Mouse (Mus musculus) Patski (cell line): Measurements from ENCODE around the gene Ip6k2. TPM values are rescaled to one million over a fixed set of nuclear protein-coding genes. Genes with fewer than 3 reads are reported as not detected.

Experiments
- ATAC-seq: fragments of 100-300 bp; one replicate; pipeline ENCODE4 v1.8.0; 2021
- CTCF ChIA-PET: fragments of 350-600 bp; sonication (Branson Sonifier 250); formaldehyde crosslinking; loops from one replicate; lab custom pipeline; 2022; ENCODE audit warnings: inconsistent platforms; lab: Charles Lee
- POLR2A ChIA-PET: fragments of 350-600 bp; sonication (Branson Sonifier 250); formaldehyde crosslinking; loops from one replicate; lab custom pipeline; 2022; ENCODE audit warnings: antibody characterized with exemption, inconsistent platforms; lab: Charles Lee
- DNase-seq: peaks from one replicate; pipeline ENCODE4 v3.0.0-alpha.2; 2011; ENCODE audit warnings: low read depth, low spot score
- H3K27me3 ChIP-seq: fragments of 371-371 bp; one replicate; pipeline ENCODE4 v1.5.1; 2021
- CTCF ChIP-seq: fragments of 100-300 bp; IDR thresholded peaks from one replicate; pipeline ENCODE4 v1.5.1; 2021
- in situ Hi-C: fragments of 300-500 bp; cut with MboI; formaldehyde crosslinking; loops from 3 replicates; pipeline ENCODE4 v1.11.1; 2018; ENCODE audit warnings: low pct_unique_long_range_greater_than_20kb, mixed read lengths
- polyA plus RNA-seq: library from polyadenylated mRNA; unstranded; gene quantifications from one replicate; pipeline ENCODE4 v1.2.3, GENCODE M21; 2021

Gene Ip6k2
- polyA plus RNA-seq, 1 experiment from 2014 or later, result 89.9 TPM

GRCm38 (mm10) chr9:108809723-108810122 is 26.1 kb downstream of the Ip6k2 start:
- H3K27me3 ChIP-seq, result no peaks in the 10 kb centered on the region
- ChIA-PET CTCF (interaction anchor here (1.5 to 1.7 kb wide), 2 partner anchors 8 to 50 kb away, joined by 3 to 4 read pairs; no protein-coding TSS in a partner anchor), POLR2A (interaction anchor here (1.0 to 2.0 kb wide), 3 partner anchors 8 to 24 kb away, joined by 3 to 7 read pairs (median 6); no protein-coding TSS in a partner anchor)
- TF ChIP-seq CTCF, result no peak
- DNase-seq (no peak), ATAC-seq (no peak)
- in situ Hi-C loops, result no loop called here

GRCm38 (mm10) chr9:108810516-108810915 is 26.9 kb downstream of the Ip6k2 start:
- in situ Hi-C loops, result no loop called here
- ChIA-PET POLR2A (interaction anchor here (1.9 to 2.0 kb wide), 2 partner anchors 16 to 25 kb away, joined by 6 to 7 read pairs; no protein-coding TSS in a partner anchor), CTCF (no interaction called here)
- ATAC-seq (no peak), DNase-seq (no peak)
- no peaks in the 10 kb centered on the region for H3K27me3 ChIP-seq
- TF ChIP-seq CTCF, result no peak

GRCm38 (mm10) chr9:108815557-108815956 is 32.0 kb downstream of the Ip6k2 start:
- H3K27me3 ChIP-seq, result no peaks in the 10 kb centered on the region
- DNase-seq, result no peak
- ATAC-seq, result no peak
- CTCF ChIA-PET, result no interaction called here
- no peak for TF ChIP-seq CTCF
- in situ Hi-C loops, result no loop called here
- POLR2A ChIA-PET, result no interaction called here

- ATAC-seq, result peak; percentile 35
- no peak for DNase-seq
- in situ Hi-C loops, result no loop called here
- no peak for TF ChIP-seq CTCF
- CTCF ChIA-PET, result interaction anchor here (0.7 to 1.7 kb wide), 6 partner anchors 12 to 71 kb away, joined by 3 to 6 read pairs (median 4); partner anchors contain the start of gene Nckipsd
- peaks cover 13% of the 10 kb centered on the region for H3K27me3 ChIP-seq
- POLR2A ChIA-PET, result no interaction called here
Observed at GRCm38 (mm10) chr9:108819495-108819894, 35.9 kb downstream of the Ip6k2 start.

- peaks cover 18% of the 10 kb centered on the region for H3K27me3 ChIP-seq
- ChIA-PET POLR2A (no interaction called here), CTCF (interaction anchor here (1.0 to 1.7 kb wide), 4 partner anchors 12 to 72 kb away, joined by 3 to 6 read pairs (median 5); partner anchors contain the start of gene Nckipsd)
- in situ Hi-C loops, result no loop called here
- DNase-seq (no peak), ATAC-seq (no peak)
- no peak for TF ChIP-seq CTCF
Observed at GRCm38 (mm10) chr9:108820077-108820476, 36.5 kb downstream of the Ip6k2 start.

GRCm38 (mm10) chr9:108824144-108824685 is 40.6 kb downstream of the Ip6k2 start:
- ChIA-PET POLR2A (no interaction called here), CTCF (no interaction called here)
- in situ Hi-C loops, result no loop called here
- peaks cover 44% of the 10 kb centered on the region for H3K27me3 ChIP-seq
- TF ChIP-seq CTCF, result no peak
- DNase-seq (no peak), ATAC-seq (no peak)

- POLR2A ChIA-PET, result no interaction called here
- DNase-seq (no peak), ATAC-seq (no peak)
- CTCF ChIA-PET, result no interaction called here
- in situ Hi-C loops, result no loop called here
- peaks cover 51% of the 10 kb centered on the region for H3K27me3 ChIP-seq
- TF ChIP-seq CTCF, result no peak
Observed at GRCm38 (mm10) chr9:108824755-108825413, 41.3 kb downstream of the Ip6k2 start.

- ATAC-seq (peak; percentile 36), DNase-seq (no peak)
- in situ Hi-C loops, result no loop called here
- ChIA-PET POLR2A (interaction anchor here (1.3 kb wide), 1 partner anchor 26 kb away, joined by 3 read pairs; no protein-coding TSS in a partner anchor), CTCF (no interaction called here)
- TF ChIP-seq CTCF, result no peak
- peaks cover 62% of the 10 kb centered on the region for H3K27me3 ChIP-seq
Observed at GRCm38 (mm10) chr9:108825820-108826699, 42.5 kb downstream of the Ip6k2 start, which contains the start of gene Celsr3. TSS of gene Celsr3 (plus strand) at chr9:108826320.

- in situ Hi-C loops, result no loop called here
- ChIA-PET POLR2A (interaction anchor here (1.3 kb wide), 1 partner anchor 25 kb away, joined by 3 read pairs; no protein-coding TSS in a partner anchor), CTCF (no interaction called here)
- no peak for DNase-seq
- no peak for ATAC-seq
- H3K27me3 ChIP-seq, result peaks cover 64% of the 10 kb centered on the region
- no peak for TF ChIP-seq CTCF
Observed at GRCm38 (mm10) chr9:108826700-108827340, 43.2 kb downstream of the Ip6k2 start.

GRCm38 (mm10) chr9:108827454-108827853 is 43.9 kb downstream of the Ip6k2 start:
- no peak for DNase-seq
- CTCF ChIA-PET, result no interaction called here
- POLR2A ChIA-PET, result interaction anchor here (1.3 kb wide), 1 partner anchor 25 kb away, joined by 3 read pairs; no protein-coding TSS in a partner anchor
- in situ Hi-C loops, result no loop called here
- TF ChIP-seq CTCF, result no peak
- H3K27me3 ChIP-seq, result peaks cover 68% of the 10 kb centered on the region
- ATAC-seq, result no peak
